13 mouse cellular contexts compared by ENCODE assay signal in the genomic region with DNA sequence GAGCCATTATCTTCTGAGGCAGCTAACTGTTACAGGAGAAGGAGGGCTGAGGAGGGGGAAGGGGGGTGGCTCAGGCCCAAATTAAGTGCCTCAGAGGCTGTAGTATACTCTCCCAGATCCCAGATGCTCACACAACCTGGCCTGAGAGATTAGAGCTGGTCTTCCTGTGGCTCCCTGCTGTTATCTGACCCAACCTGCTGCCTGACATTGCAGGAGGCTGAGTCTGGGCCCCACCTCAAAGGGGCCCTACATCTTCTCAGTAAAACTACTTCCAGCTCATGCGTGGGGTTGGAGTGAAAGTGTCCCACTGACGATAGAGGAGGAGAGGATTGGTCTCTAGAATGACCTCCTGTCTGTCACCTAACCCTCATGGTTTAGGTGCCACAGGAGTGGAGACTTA.
DNase-seq lines count a peak whose midpoint lies in the region; ATAC-seq and TF ChIP-seq lines count a peak whose summit lies in the region.
"Had no signal": no experiment of that assay in that cellular context is flagged by ENCODE, and none has a peak within 500 bp of the region (broad histone marks: within the 10 kb centered on the region; RNA-seq: fewer than 3 reads in every experiment).

No protein-coding gene starts in this region.

- H3K9me3 ChIP-seq in forebrain, embryonic 11.5 days (ENCODE audit: control insufficient read depth, low read length) = no peaks in the 10 kb centered on the region
- no peaks in the 10 kb centered on the region for H3K9me3 ChIP-seq in forebrain, embryonic 12.5 days
- no peaks in the 10 kb centered on the region for H3K9me3 ChIP-seq in stomach, embryonic 14.5 days (ENCODE audit: control insufficient read depth, low read depth, low read length)
- no peaks in the 10 kb centered on the region for H3K9me3 ChIP-seq in stomach, postnatal 0 days (ENCODE audit: control insufficient read depth, low read length)
- no peaks in the 10 kb centered on the region for H3K9me3 ChIP-seq in liver, postnatal 0 days (ENCODE audit: low read length)

- no peaks in the 10 kb centered on the region for H3K27me3 ChIP-seq in forebrain, embryonic 11.5 days (ENCODE audit: control insufficient read depth, insufficient read depth, low read length)
- no peaks in the 10 kb centered on the region for H3K27me3 ChIP-seq in forebrain, embryonic 12.5 days
- no peaks in the 10 kb centered on the region for H3K27me3 ChIP-seq in stomach, embryonic 14.5 days (ENCODE audit: control insufficient read depth, insufficient read depth, low read length)
- no peaks in the 10 kb centered on the region for H3K27me3 ChIP-seq in stomach, postnatal 0 days (ENCODE audit: control insufficient read depth, insufficient read depth, low read length)
- H3K27me3 ChIP-seq in liver, postnatal 0 days (ENCODE audit: insufficient read depth, low read length) = no peaks in the 10 kb centered on the region

- H3K27ac ChIP-seq in forebrain, embryonic 11.5 days (ENCODE audit: low read depth, low read length) = no peak overlapping the region
- H3K27ac ChIP-seq in forebrain, embryonic 12.5 days = no peak overlapping the region
- no peak overlapping the region for H3K27ac ChIP-seq in stomach, embryonic 14.5 days (ENCODE audit: low read length)
- H3K27ac ChIP-seq in stomach, postnatal 0 days (replicated peaks) = no peak overlapping the region
- H3K27ac ChIP-seq in liver, postnatal 0 days (ENCODE audit: low read depth) = peak overlapping the region; percentile 96

- no peak overlapping the region for H3K4me3 ChIP-seq in forebrain, embryonic 11.5 days (ENCODE audit: low read depth, low read length)
- H3K4me3 ChIP-seq in forebrain, embryonic 12.5 days (replicated peaks) = no peak overlapping the region
- H3K4me3 ChIP-seq in stomach, embryonic 14.5 days (ENCODE audit: low read depth, low read length) = no peak overlapping the region
- H3K4me3 ChIP-seq in stomach, postnatal 0 days (ENCODE audit: low read depth, low read length) = no peak overlapping the region
- peak overlapping the region; percentile 17; the same call in 1 of the 2 replicates for H3K4me3 ChIP-seq in liver, postnatal 0 days (ENCODE audit: low read depth, low read length)

- 27% methylated on average over 2 of the region's 2 CpGs for WGBS in forebrain, embryonic 11.5 days
- 43% methylated on average over 2 of the region's 2 CpGs for WGBS in forebrain, embryonic 12.5 days
- 51% methylated on average over 2 of the region's 2 CpGs for WGBS in stomach, embryonic 14.5 days
- WGBS in stomach, postnatal 0 days = 37% methylated on average over 2 of the region's 2 CpGs
- WGBS in liver, postnatal 0 days (ENCODE audit: insufficient replicate concordance) = 36% methylated on average over 2 of the region's 2 CpGs

- DNase-seq in forebrain, embryonic 11.5 days (ENCODE audit: low spot score) = no peak
- DNase-seq in stomach, postnatal 0 days (ENCODE audit: low spot score) = no peak
- peak; percentile 78 for DNase-seq in liver, postnatal 0 days
- no peak for DNase-seq in adipocyte (ENCODE audit: low spot score)
- no peak for DNase-seq in urinary bladder, postnatal 25 days (ENCODE audit: low spot score)
- DNase-seq in left cerebral cortex, adult 9 months (ENCODE audit: low spot score in 2 of 2) = no peak
- DNase-seq: kidney, adult 18-20 months; lung, postnatal 10 days; right cerebral cortex, adult 18-20 months; thymus, postnatal 25 days had no signal

- H3K36me3 ChIP-seq in forebrain, embryonic 11.5 days (ENCODE audit: control insufficient read depth, insufficient read depth, low read length) = no peaks in the 10 kb centered on the region
- no peaks in the 10 kb centered on the region for H3K36me3 ChIP-seq in forebrain, embryonic 12.5 days (replicated peaks)
- H3K36me3 ChIP-seq in stomach, embryonic 14.5 days (ENCODE audit: control insufficient read depth, insufficient read depth, low read length) = no peaks in the 10 kb centered on the region
- no peaks in the 10 kb centered on the region for H3K36me3 ChIP-seq in stomach, postnatal 0 days (ENCODE audit: control insufficient read depth, insufficient read depth, low read length)
- no peaks in the 10 kb centered on the region for H3K36me3 ChIP-seq in liver, postnatal 0 days (replicated peaks; ENCODE audit: insufficient read depth, low read length)

- no peak for TF ChIP-seq CTCF in stomach, postnatal 0 days (IDR thresholded peaks at IDR 0.05; ENCODE audit: low read depth)
- no peak for TF ChIP-seq CTCF in liver, postnatal 0 days (IDR thresholded peaks at IDR 0.05; ENCODE audit: low read depth)

- H3K4me1 ChIP-seq in forebrain, embryonic 11.5 days (replicated peaks; ENCODE audit: control insufficient read depth, insufficient read depth, low read length) = peaks cover 5% of the 10 kb centered on the region; the same call in 1 of the 2 replicates
- H3K4me1 ChIP-seq in forebrain, embryonic 12.5 days = peaks cover 32% of the 10 kb centered on the region
- H3K4me1 ChIP-seq in stomach, embryonic 14.5 days (ENCODE audit: control insufficient read depth, insufficient read depth, low read length) = no peaks in the 10 kb centered on the region
- no peaks in the 10 kb centered on the region for H3K4me1 ChIP-seq in stomach, postnatal 0 days (replicated peaks; ENCODE audit: control insufficient read depth, insufficient read depth)
- H3K4me1 ChIP-seq in liver, postnatal 0 days (ENCODE audit: insufficient read depth) = peaks cover 50% of the 10 kb centered on the region

- no peak for TF ChIP-seq EP300 in stomach, postnatal 0 days (optimal IDR thresholded peaks at IDR 0.05)
- peak; percentile 99 for TF ChIP-seq EP300 in liver, postnatal 0 days (IDR thresholded peaks at IDR 0.05; ENCODE audit: low read depth)

- no peak overlapping the region for H3K4me2 ChIP-seq in forebrain, embryonic 11.5 days (ENCODE audit: low read depth, low read length, severe bottlenecking)
- no peak overlapping the region for H3K4me2 ChIP-seq in forebrain, embryonic 12.5 days
- no peak overlapping the region for H3K4me2 ChIP-seq in stomach, embryonic 14.5 days (replicated peaks; ENCODE audit: low read depth, low read length)
- no peak overlapping the region for H3K4me2 ChIP-seq in stomach, postnatal 0 days (replicated peaks; ENCODE audit: low read depth)
- H3K4me2 ChIP-seq in liver, postnatal 0 days (ENCODE audit: low read depth, low read length) = peak overlapping the region; percentile 65

- H3K9ac ChIP-seq in forebrain, embryonic 11.5 days (ENCODE audit: low read length) = no peak overlapping the region
- no peak overlapping the region for H3K9ac ChIP-seq in forebrain, embryonic 12.5 days
- no peak overlapping the region for H3K9ac ChIP-seq in stomach, embryonic 14.5 days (replicated peaks; ENCODE audit: low read depth, low read length)
- H3K9ac ChIP-seq in stomach, postnatal 0 days (ENCODE audit: low read length) = no peak overlapping the region
- H3K9ac ChIP-seq in liver, postnatal 0 days (replicated peaks) = peak overlapping the region; percentile 54

- ATAC-seq in forebrain, embryonic 11.5 days (replicated peaks; ENCODE audit: low FRiP score) = peak; percentile 56; the same call in 1 of the 2 replicates
- ATAC-seq in forebrain, embryonic 12.5 days (ENCODE audit: low FRiP score) = no peak
- peak; percentile 88; the same call in 1 of the 2 replicates for ATAC-seq in stomach, embryonic 14.5 days (ENCODE audit: insufficient number of reproducible peaks, insufficient read depth, low FRiP score, low read depth)
- ATAC-seq in stomach, postnatal 0 days (ENCODE audit: low FRiP score, low TSS enrichment) = no peak
- peak; percentile 96 for ATAC-seq in liver, postnatal 0 days
- ATAC-seq: forebrain, embryonic 16.5 days had no signal

Comparison
In these comparisons a context has a peak if more than half of its experiments do, and no peak if none do; other contexts are left out.
1. ATAC-seq: peak in forebrain, embryonic 11.5 days (single experiment), stomach, embryonic 14.5 days (single experiment) and liver, postnatal 0 days (single experiment); none in forebrain, embryonic 12.5 days (single experiment) and stomach, postnatal 0 days (single experiment).